Mouse (Mus musculus) CH12.LX (cell line): Measurements from ENCODE around the gene Thsd4. TPM values are rescaled to one million over a fixed set of nuclear protein-coding genes. Genes with fewer than 3 reads are reported as not detected.

Source experiments
- DNase-seq: peaks from one replicate; pipeline ENCODE4 v3.0.0-alpha.2; 2013; ENCODE audit errors: extremely low read depth
- H3K27ac ChIP-seq: 2 replicates; pipeline ENCODE4 v1.5.1; 2012; ENCODE audit warnings: low read depth, mild to moderate bottlenecking, control low read depth, moderate library complexity; ENCODE audit not compliant: insufficient read depth
- H3K27me3 ChIP-seq: replicated peaks from 2 replicates; pipeline ENCODE3; 2012; ENCODE audit warnings: inconsistent platforms
- H3K36me3 ChIP-seq, 2 experiments: replicated peaks in 1 of 2; 2 replicates each; pipeline versions ENCODE3 to v1.6.1; 2012; ENCODE audit warnings: inconsistent platforms in 1 of 2, low read length in 1 of 2, mild to moderate bottlenecking in 1 of 2, mixed read lengths in 1 of 2, moderate library complexity in 1 of 2; ENCODE audit not compliant: control insufficient read depth in 1 of 2, insufficient read depth in 1 of 2
- H3K4me1 ChIP-seq, 2 experiments: 2 replicates each; pipeline ENCODE4 v1.6.1; 2012; ENCODE audit warnings: inconsistent platforms in 1 of 2, moderate library complexity in 1 of 2; ENCODE audit not compliant: insufficient read depth in 2 of 2, control insufficient read depth in 1 of 2
- H3K4me2 ChIP-seq: 2 replicates; pipeline ENCODE4 v1.6.1; 2012; ENCODE audit warnings: low read depth, mild to moderate bottlenecking, control low read depth; ENCODE audit not compliant: poor library complexity, insufficient read depth, severe bottlenecking
- H3K4me3 ChIP-seq, 3 experiments: fragments of 150-350 bp in 1 of 3; sonication (generic) in 1 of 3; replicated peaks in 1 of 3; 2 replicates each; pipeline versions ENCODE3 to v1.5.1; 2011 to 2012; ENCODE audit warnings: low read depth in 2 of 3, low read length in 2 of 3, mild to moderate bottlenecking in 2 of 3, moderate library complexity in 2 of 3, control low read depth in 1 of 3, improper control_type of control experiment in 1 of 3, inconsistent platforms in 1 of 3, mixed read lengths in 1 of 3; ENCODE audit not compliant: poor library complexity in 1 of 3
- H3K79me2 ChIP-seq: replicated peaks from 2 replicates; pipeline ENCODE4 v1.6.1; 2012; ENCODE audit warnings: mild to moderate bottlenecking, moderate library complexity; ENCODE audit not compliant: control insufficient read depth, poor library complexity, insufficient read depth, severe bottlenecking; ENCODE audit errors: extremely low read depth
- H3K9ac ChIP-seq: 2 replicates; pipeline ENCODE4 v1.6.1; 2012; ENCODE audit warnings: low read depth, mild to moderate bottlenecking, control low read depth, moderate library complexity; ENCODE audit not compliant: insufficient read depth
- H3K9me3 ChIP-seq: replicated peaks from 2 replicates; pipeline ENCODE3; 2012; ENCODE audit warnings: low read length, inconsistent platforms, mixed read lengths
- CTCF ChIP-seq, 2 experiments: IDR thresholded peaks in 1 of 2; conservative IDR thresholded peaks in 1 of 2; 2 replicates each; pipeline ENCODE4 v1.5.1; 2011 to 2012; ENCODE audit warnings: low read depth in 2 of 2, low read length in 2 of 2, improper control_type of control experiment in 1 of 2, inconsistent platforms in 1 of 2, mild to moderate bottlenecking in 1 of 2, moderate library complexity in 1 of 2
- E2F4 ChIP-seq: IDR thresholded peaks from 2 replicates; pipeline ENCODE4 v1.6.1; 2011; ENCODE audit warnings: low read depth, low read length, improper control_type of control experiment; ENCODE audit not compliant: insufficient replicate concordance
- EP300 ChIP-seq: IDR thresholded peaks from 2 replicates; pipeline ENCODE4 v1.6.1; 2011; ENCODE audit warnings: low read length, improper control_type of control experiment
- GABPA ChIP-seq: IDR thresholded peaks from 2 replicates; pipeline ENCODE4 v1.6.1; 2012; ENCODE audit warnings: low read depth, low read length, improper control_type of control experiment, inconsistent platforms; ENCODE audit not compliant: insufficient replicate concordance
- HCFC1 ChIP-seq: IDR thresholded peaks from 2 replicates; pipeline ENCODE4 v1.6.1; 2012; ENCODE audit warnings: low read depth, mild to moderate bottlenecking, inconsistent platforms, low read length, improper control_type of control experiment
- IRF4 ChIP-seq: IDR thresholded peaks from 2 replicates; pipeline ENCODE4 v1.6.1; 2014; ENCODE audit warnings: low read depth, mild to moderate bottlenecking, inconsistent platforms, low read length, improper control_type of control experiment
- JUN ChIP-seq: IDR thresholded peaks from 2 replicates; pipeline ENCODE4 v1.6.1; 2011; ENCODE audit warnings: low read depth, mild to moderate bottlenecking, low read length, improper control_type of control experiment, moderate library complexity; ENCODE audit not compliant: insufficient read depth
- MAX ChIP-seq: IDR thresholded peaks from 2 replicates; pipeline ENCODE4 v1.6.1; 2011; ENCODE audit warnings: low read length, improper control_type of control experiment
- MAZ ChIP-seq: IDR thresholded peaks from 2 replicates; pipeline ENCODE4 v1.6.1; 2012; ENCODE audit warnings: low read depth, mild to moderate bottlenecking, inconsistent platforms, low read length, improper control_type of control experiment, moderate library complexity
- MEF2A ChIP-seq: IDR thresholded peaks from 2 replicates; pipeline ENCODE4 v1.6.1; 2014; ENCODE audit warnings: low read depth, mild to moderate bottlenecking, inconsistent platforms, low read length, improper control_type of control experiment, borderline replicate concordance
- MYC ChIP-seq: IDR thresholded peaks from 2 replicates; pipeline ENCODE4 v1.6.1; 2011; ENCODE audit warnings: low read depth, mild to moderate bottlenecking, improper control_type of control experiment, low read length
- NRF1 ChIP-seq: IDR thresholded peaks from 2 replicates; pipeline ENCODE4 v1.6.1; 2014; ENCODE audit warnings: low read depth, mild to moderate bottlenecking, inconsistent platforms, low read length, improper control_type of control experiment, moderate library complexity
- POLR2AphosphoS2 ChIP-seq: IDR thresholded peaks from 2 replicates; pipeline ENCODE4 v1.6.1; 2011; ENCODE audit warnings: low read depth, low read length, improper control_type of control experiment
- SIN3A ChIP-seq: IDR thresholded peaks from 2 replicates; pipeline ENCODE4 v1.6.1; 2012; ENCODE audit warnings: low read length, improper control_type of control experiment, inconsistent platforms
- TCF12 ChIP-seq: IDR thresholded peaks from 2 replicates; pipeline ENCODE4 v1.6.1; 2014; ENCODE audit warnings: low read depth, mild to moderate bottlenecking, inconsistent platforms, low read length, improper control_type of control experiment
- UBTF ChIP-seq: IDR thresholded peaks from 2 replicates; pipeline ENCODE4 v1.6.1; 2012; ENCODE audit warnings: low read depth, mild to moderate bottlenecking, inconsistent platforms, low read length, improper control_type of control experiment, moderate library complexity
- ZC3H11A ChIP-seq: IDR thresholded peaks from 2 replicates; pipeline ENCODE4 v1.6.1; 2012; ENCODE audit warnings: low read depth, mild to moderate bottlenecking, inconsistent platforms, low read length, improper control_type of control experiment
- ZKSCAN1 ChIP-seq: IDR thresholded peaks from 2 replicates; pipeline ENCODE4 v1.6.1; 2012; ENCODE audit warnings: low read depth, inconsistent platforms, low read length, improper control_type of control experiment, borderline replicate concordance
- ZMIZ1 ChIP-seq: IDR thresholded peaks from 2 replicates; pipeline ENCODE4 v1.6.1; 2012; ENCODE audit warnings: low read depth, mild to moderate bottlenecking, inconsistent platforms, low read length, improper control_type of control experiment
- dilution Hi-C: fragments of 300-500 bp; cut with MboI; formaldehyde crosslinking; loops from 2 replicates; pipeline ENCODE4 v1.14.3; 2020; ENCODE audit warnings: low sequenced_read_pairs; ENCODE audit not compliant: extremely low pct_unique_long_range_greater_than_20kb, extremely low pct_ligation_motif_present
- in situ Hi-C: fragments of 300-500 bp; cut with MboI; formaldehyde crosslinking; loops from 3 replicates; pipeline ENCODE4 v1.14.3; 2019; ENCODE audit warnings: low sequenced_read_pairs, low pct_ligation_motif_present, low pct_unique_long_range_greater_than_20kb, mixed read lengths
- polyA plus RNA-seq: library from polyadenylated mRNA; unstranded; fragments of >175 nt; gene quantifications from 2 replicates; pipeline ENCODE4 v1.2.1, GENCODE M21; 2012; ENCODE audit warnings: low read depth; ENCODE audit not compliant: insufficient read length
- total RNA-seq, 2 experiments: library from RNA; depleted of rRNA; stranded (reverse); fragments of 300-350 nt in 1 of 2; fragments of >200 nt in 1 of 2; gene quantifications; 2 replicates each; pipeline ENCODE4 v1.2.3; 2012 to 2014

Thsd4 gene
- total and polyA plus RNA-seq, 3 experiments, result not detected

DNA sequence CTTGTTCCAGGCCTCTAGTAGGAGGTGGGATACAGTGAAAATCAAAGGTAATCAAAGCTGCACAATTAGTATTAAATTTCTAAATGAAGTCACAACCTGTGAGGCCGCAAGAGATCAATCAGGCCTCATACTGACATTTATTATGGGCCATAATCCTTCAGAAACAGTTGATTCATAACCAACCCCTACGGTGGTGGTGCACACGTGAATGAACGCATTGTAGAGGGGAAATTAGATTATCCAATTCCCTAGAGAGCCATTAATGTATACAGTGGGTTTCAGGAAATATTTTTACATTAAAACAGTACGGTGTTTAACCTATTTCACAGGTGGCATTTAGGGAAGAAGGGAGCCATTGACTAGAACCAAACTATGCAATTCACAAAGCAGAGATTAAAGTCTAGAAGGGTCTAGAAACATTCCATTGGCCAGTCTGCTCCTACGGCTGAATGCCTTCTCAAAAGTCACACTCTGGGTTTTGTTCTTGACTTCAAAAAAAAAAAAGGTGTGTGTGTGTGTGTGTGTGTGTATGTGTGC is 406.1 kb downstream of the Thsd4 start:
- H3K27me3 ChIP-seq, result no peaks in the 10 kb centered on the region
- no peak overlapping the region for H3K4me3 ChIP-seq
- H3K4me2 ChIP-seq, result no peak overlapping the region
- H3K4me1 ChIP-seq, result no peaks in the 10 kb centered on the region
- in situ Hi-C loops, result no loop called here
- dilution Hi-C loops, result no loop called here
- DNase-seq, result no peak
- no peaks in the 10 kb centered on the region for H3K36me3 ChIP-seq
- TF ChIP-seq JUN, result no peak
- TF ChIP-seq ZC3H11A, result no peak
- TF ChIP-seq ZKSCAN1, result no peak
- no peak for TF ChIP-seq TCF12
- TF ChIP-seq GABPA, result no peak
- TF ChIP-seq MAZ, result no peak
- TF ChIP-seq MAX, result no peak
- TF ChIP-seq POLR2AphosphoS2, result no peak
- TF ChIP-seq IRF4, result no peak
- TF ChIP-seq MYC, result no peak
- no peak for TF ChIP-seq MEF2A
- TF ChIP-seq SIN3A, result no peak
- no peak for TF ChIP-seq HCFC1
- H3K9me3 ChIP-seq, result no peaks in the 10 kb centered on the region
- no peak overlapping the region for H3K27ac ChIP-seq
- H3K9ac ChIP-seq, result no peak overlapping the region
- H3K79me2 ChIP-seq, result no peaks in the 10 kb centered on the region

DNA sequence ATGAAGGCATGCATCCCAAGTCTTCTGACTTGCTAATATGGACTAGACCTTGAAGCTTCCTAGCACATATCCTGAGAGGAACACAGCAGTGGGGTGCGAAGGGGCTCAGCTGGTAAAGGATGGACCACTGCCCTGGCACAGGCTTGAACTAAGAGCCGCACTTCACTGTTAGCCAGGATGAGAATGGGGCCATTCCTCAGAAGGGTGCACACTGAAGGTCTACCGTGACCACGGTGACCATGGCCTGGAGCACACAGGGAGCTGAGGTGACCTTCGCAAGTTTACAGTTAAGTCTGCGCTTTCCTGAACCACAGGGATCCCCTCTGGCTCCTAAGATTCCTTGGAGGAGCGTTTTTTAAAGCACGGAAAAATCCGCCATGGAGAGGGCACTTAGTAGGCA is 406.5 kb downstream of the Thsd4 start:
- Histone ChIP-seq H3K4me2 (no peak overlapping the region), H3K4me1 (no peaks in the 10 kb centered on the region), H3K4me3 (no peak overlapping the region), H3K36me3 (no peaks in the 10 kb centered on the region), H3K79me2 (no peaks in the 10 kb centered on the region), H3K27me3 (no peaks in the 10 kb centered on the region), H3K27ac (no peak overlapping the region), H3K9me3 (no peaks in the 10 kb centered on the region), H3K9ac (no peak overlapping the region)
- no peak for DNase-seq
- TF ChIP-seq CTCF (conservative IDR thresholded peaks at IDR 0.05 in 1 of 2, IDR thresholded peaks at IDR 0.05 in 1 of 2; ENCODE audit: low read depth in 2 of 2, low read length in 2 of 2), result no peak
- no peak for TF ChIP-seq MAX
- TF ChIP-seq MYC, result no peak
- TF ChIP-seq E2F4, result no peak
- TF ChIP-seq ZKSCAN1, result no peak
- no peak for TF ChIP-seq GABPA
- TF ChIP-seq UBTF, result no peak
- TF ChIP-seq NRF1, result no peak
- TF ChIP-seq EP300, result no peak
- TF ChIP-seq ZC3H11A, result no peak
- TF ChIP-seq ZMIZ1, result no peak
- in situ Hi-C loops, result no loop called here
- dilution Hi-C loops, result no loop called here
